Mouse (Mus musculus) CH12.LX (cell line): ENCODE results near the gene Cbx2.

ENCODE experiments used
- CTCF ChIP-seq, 2 experiments: IDR thresholded peaks in 1 of 2; conservative IDR thresholded peaks in 1 of 2; 2 replicates each; pipeline ENCODE4 v1.5.1; 2011 to 2012; ENCODE audit warnings: low read depth in 2 of 2, low read length in 2 of 2, improper control_type of control experiment in 1 of 2, inconsistent platforms in 1 of 2, mild to moderate bottlenecking in 1 of 2, moderate library complexity in 1 of 2
- EP300 ChIP-seq: IDR thresholded peaks from 2 replicates; pipeline ENCODE4 v1.6.1; 2011; ENCODE audit warnings: low read length, improper control_type of control experiment
- MAX ChIP-seq: IDR thresholded peaks from 2 replicates; pipeline ENCODE4 v1.6.1; 2011; ENCODE audit warnings: low read length, improper control_type of control experiment
- MXI1 ChIP-seq: IDR thresholded peaks from 2 replicates; pipeline ENCODE4 v1.6.1; 2011; ENCODE audit warnings: mild to moderate bottlenecking, low read depth, low read length, improper control_type of control experiment
- POLR2A ChIP-seq: IDR thresholded peaks from 2 replicates; pipeline ENCODE4 v1.6.1; 2011; ENCODE audit warnings: low read depth, mild to moderate bottlenecking, improper control_type of control experiment, low read length
- POLR2AphosphoS2 ChIP-seq: IDR thresholded peaks from 2 replicates; pipeline ENCODE4 v1.6.1; 2011; ENCODE audit warnings: low read depth, low read length, improper control_type of control experiment
- RCOR1 ChIP-seq: conservative IDR thresholded peaks from 2 replicates; pipeline ENCODE4 v1.6.1; 2012; ENCODE audit warnings: low read depth, mild to moderate bottlenecking, inconsistent platforms, low read length, improper control_type of control experiment
- ZC3H11A ChIP-seq: IDR thresholded peaks from 2 replicates; pipeline ENCODE4 v1.6.1; 2012; ENCODE audit warnings: low read depth, mild to moderate bottlenecking, inconsistent platforms, low read length, improper control_type of control experiment

DNA sequence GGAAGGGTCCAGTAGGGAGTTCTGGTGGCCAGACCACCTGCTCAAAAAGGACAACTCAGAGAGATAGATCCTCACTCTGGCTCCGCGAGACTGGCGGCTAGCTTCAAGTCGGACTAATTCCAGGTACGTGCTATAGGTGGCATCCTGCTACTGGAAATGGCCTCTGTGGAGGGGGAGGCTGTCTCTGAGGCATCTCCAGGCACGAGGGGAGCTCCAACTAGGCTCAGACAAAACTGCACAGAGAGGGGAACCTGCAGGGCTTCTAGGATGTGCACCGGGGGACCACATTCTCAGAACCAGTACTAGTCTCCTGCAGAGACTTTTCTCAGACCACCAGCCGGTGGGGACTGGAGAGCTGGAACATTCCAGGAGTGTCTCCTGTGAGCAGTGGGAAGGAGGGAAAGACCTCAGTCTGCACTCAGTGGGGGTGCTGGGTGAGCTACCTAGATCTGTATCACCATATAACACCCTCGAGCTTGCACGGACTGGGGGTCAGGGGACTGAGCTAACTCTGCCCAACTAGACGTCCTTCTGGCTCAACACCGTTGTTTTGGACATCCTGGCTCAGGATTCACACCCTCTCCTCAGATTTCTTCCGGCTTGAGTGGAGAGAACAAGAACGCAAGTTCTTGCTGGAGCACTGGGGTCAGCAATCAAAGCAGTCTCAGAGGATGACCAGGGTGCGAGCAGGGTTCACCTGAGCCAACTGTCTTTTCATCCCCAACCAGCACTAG lies 29.3 kb downstream of the Cbx2 start:
- TF ChIP-seq CTCF (conservative IDR thresholded peaks at IDR 0.05 in 1 of 2, IDR thresholded peaks at IDR 0.05 in 1 of 2; ENCODE audit: low read depth in 2 of 2, low read length in 2 of 2) = peak in 1 of 2 experiments; percentile 97; a peak in 2 of 4 replicates
- TF ChIP-seq POLR2AphosphoS2 = no peak
- TF ChIP-seq RCOR1 = no peak
- TF ChIP-seq MXI1 = peak; percentile 76; the same call in 1 of the 2 replicates
- peak; percentile 55; the same call in 1 of the 2 replicates for TF ChIP-seq MAX
- TF ChIP-seq ZC3H11A = peak; percentile 80
- no peak for TF ChIP-seq EP300
- TF ChIP-seq POLR2A = no peak
